Mouse (Mus musculus) Patski (cell line): ENCODE measurements around the gene Lrriq1. TPM values are rescaled to one million over a fixed set of nuclear protein-coding genes. Genes with fewer than 3 reads are reported as not detected.
A peak's percentile ranks its signal among the peaks of the same experiment; 100 is the strongest.

Experiments
- ATAC-seq: fragments of 100-300 bp; one replicate; pipeline ENCODE4 v1.8.0; 2021
- CTCF ChIA-PET: fragments of 350-600 bp; sonication (Branson Sonifier 250); formaldehyde crosslinking; loops from one replicate; lab custom pipeline; 2022; ENCODE audit warnings: inconsistent platforms; lab: Charles Lee
- POLR2A ChIA-PET: fragments of 350-600 bp; sonication (Branson Sonifier 250); formaldehyde crosslinking; loops from one replicate; lab custom pipeline; 2022; ENCODE audit warnings: antibody characterized with exemption, inconsistent platforms; lab: Charles Lee
- DNase-seq: peaks from one replicate; pipeline ENCODE4 v3.0.0-alpha.2; 2011; ENCODE audit warnings: low read depth, low spot score
- H3K27me3 ChIP-seq: fragments of 371-371 bp; one replicate; pipeline ENCODE4 v1.5.1; 2021
- CTCF ChIP-seq: fragments of 100-300 bp; IDR thresholded peaks from one replicate; pipeline ENCODE4 v1.5.1; 2021
- in situ Hi-C: fragments of 300-500 bp; cut with MboI; formaldehyde crosslinking; loops from 3 replicates; pipeline ENCODE4 v1.11.1; 2018; ENCODE audit warnings: low pct_unique_long_range_greater_than_20kb, mixed read lengths
- polyA plus RNA-seq: library from polyadenylated mRNA; unstranded; gene quantifications from one replicate; pipeline ENCODE4 v1.2.3, GENCODE M21; 2021

Lrriq1 gene
- 1.8 TPM for polyA plus RNA-seq

DNA sequence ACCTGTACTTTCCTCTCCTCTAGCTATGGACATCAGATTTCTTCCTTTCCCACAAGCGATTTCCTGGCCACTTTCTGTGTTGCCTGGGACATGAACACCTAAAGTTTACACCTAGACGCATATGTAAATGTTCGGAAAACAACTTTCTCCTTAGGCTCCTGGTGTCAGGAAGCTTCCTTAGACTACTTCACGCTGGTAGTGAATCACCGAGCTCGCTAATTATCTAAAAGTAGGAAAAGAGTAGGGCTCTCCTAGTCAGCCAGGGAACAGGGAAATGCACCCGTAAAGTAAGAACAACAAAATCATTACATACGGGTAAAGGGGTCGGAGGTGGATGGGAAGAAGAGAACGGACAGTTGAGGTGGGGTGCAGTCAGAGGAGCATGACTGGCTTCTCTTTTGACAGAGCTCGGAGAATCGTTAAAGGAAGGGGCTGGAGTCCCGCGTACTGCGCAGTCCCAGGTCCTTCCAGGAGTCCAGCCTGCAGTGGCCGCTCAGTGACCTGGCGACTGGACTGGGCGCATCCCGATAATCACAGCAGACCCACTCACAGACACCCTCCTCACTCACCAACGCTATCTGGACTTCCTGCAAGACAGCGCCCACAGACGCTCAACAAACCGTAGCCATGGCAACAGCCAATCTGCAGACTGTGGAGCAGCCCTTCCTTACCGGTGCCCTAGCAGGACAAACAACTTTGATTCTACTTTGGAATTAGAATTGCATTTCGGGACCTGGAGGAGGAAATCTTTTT lies at the start of gene Lrriq1:
Gene Lrriq1, minus strand, starts transcription at position 616 of the 753 bp plus-strand sequence.
- peak; percentile 31 for DNase-seq
- in situ Hi-C loops = no loop called here
- no peak for TF ChIP-seq CTCF
- POLR2A ChIA-PET = no interaction called here
- CTCF ChIA-PET = no interaction called here
- H3K27me3 ChIP-seq = no peaks in the 10 kb centered on the region
- ATAC-seq = peak; percentile 95

DNA sequence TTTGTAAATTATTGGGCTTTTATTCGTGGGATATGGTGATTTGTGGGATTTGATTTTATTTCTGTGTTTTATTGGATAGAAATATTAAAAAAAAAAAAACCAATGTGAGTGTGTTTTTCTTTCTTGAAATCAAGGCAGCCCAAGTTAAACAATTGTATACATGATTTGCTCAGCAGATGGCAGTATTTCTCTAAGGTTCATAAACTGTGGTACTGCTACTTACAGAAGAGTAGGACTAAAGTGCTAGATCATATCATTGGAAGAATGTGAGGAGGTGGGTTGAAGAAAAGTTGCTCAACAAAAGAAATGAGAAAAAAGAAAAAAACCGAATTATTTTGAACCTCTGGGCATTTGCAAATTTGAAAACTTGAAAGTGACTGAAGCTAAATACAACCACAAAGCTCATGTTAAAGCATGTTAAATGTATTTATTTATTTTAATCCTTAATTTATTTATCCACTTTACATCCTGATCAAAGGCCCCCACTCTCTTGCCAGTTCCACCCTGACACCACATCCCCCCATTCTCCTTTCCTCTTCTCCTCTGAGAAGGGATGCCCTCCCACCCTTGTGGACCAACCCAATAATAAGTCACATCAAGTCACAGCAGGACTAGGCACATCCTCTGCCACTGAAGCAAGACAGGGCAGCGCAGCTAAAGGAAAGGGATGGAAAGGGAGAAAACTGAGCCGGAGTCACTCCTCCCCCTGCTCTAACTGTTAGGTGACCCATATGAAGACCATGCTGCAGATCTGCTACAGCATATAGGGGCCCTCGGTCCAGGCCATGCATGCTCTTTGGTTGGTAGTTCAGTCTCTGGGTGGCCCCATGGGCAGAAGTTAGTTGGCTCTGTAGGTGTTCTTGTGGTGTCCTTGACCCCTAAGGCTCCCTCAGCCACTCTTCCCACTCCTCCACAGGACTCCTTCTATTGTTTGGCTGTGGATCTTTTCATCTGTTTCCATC lies 18.0 kb upstream of the Lrriq1 start:
- TF ChIP-seq CTCF = peak; percentile 22
- DNase-seq (no peak), ATAC-seq (no peak)
- in situ Hi-C loops = loop anchor here (5.0 kb wide), 1 partner anchor 148 kb away; no protein-coding TSS in a partner anchor
- POLR2A ChIA-PET = no interaction called here
- CTCF ChIA-PET = interaction anchor here (0.9 kb wide), 1 partner anchor 25 kb away, joined by 3 read pairs; no protein-coding TSS in a partner anchor
- no peaks in the 10 kb centered on the region for H3K27me3 ChIP-seq

DNA sequence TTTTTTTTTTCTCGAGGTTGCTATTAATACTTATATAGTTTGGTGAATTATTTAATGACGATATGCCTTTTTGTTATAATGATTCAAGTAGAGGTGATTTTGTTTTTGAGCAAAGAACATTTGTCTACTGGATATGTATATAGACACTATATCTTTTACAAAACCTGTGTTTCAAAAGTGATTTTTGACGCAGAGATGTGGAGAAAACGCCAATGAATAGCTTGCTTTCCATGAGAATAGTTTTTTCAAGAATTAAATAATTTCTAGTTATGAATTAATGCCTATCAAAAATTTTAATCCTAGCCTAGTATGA lies 294 bp upstream of the Lrriq1 start:
- no peak for DNase-seq
- CTCF ChIA-PET = no interaction called here

DNA sequence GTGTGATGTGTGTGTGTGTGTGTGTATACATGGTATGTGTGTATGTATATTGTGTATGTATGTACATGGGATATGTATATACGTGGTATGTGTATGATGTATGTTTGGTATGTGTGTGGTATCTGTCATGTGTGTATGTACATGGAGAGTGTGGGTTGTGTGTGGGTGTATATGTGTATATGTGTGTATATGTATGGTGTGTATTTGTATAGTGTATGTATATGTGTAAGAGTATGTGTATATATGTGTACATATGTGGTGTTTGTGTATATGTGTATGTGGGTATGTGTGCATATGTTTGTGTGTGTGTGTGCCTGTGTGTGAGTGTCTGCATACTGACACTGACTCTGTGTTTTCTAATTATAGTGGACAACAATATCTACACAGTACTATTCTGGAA lies 9.5 kb downstream of the Lrriq1 start:
- POLR2A ChIA-PET = no interaction called here
- TF ChIP-seq CTCF = no peak
- H3K27me3 ChIP-seq = peaks cover 4% of the 10 kb centered on the region

More for the DNA sequence above, 294 bp upstream of the Lrriq1 start:
- ATAC-seq = no peak
- POLR2A ChIA-PET = no interaction called here
- no peak for TF ChIP-seq CTCF
- in situ Hi-C loops = no loop called here
- no peaks in the 10 kb centered on the region for H3K27me3 ChIP-seq

DNA sequence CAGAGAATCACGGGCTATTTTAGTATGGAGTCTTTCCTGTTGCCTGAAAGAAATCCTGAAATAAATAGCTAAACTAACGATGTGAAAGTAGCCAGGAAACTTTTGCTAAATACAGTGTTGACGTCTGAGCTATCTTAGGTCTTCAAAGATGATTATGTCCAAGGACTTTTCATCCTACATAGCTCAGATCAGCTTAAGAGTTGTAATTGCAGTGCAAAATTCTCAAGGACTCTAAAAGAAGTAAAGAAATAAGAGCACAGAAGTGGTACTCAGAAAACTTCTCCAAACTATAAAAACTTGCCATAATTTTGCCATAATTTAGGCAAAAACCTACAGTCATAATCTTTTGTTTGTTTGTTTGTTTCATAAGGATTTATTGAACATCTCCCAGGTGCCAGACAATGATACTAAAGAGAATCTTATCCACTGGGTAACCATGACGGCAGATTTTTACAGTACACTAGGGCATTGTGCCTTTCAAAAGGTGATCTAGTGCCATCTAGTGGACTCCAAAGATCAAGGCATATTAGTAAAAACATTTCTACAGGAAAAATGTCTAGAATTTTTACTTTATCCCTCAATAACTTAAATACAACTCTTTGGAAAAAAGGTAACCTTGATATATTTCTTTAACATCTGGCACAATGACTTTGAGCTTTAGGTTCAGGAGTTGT lies 41.3 kb downstream of the Lrriq1 start:
- TF ChIP-seq CTCF = peak; percentile 44
- in situ Hi-C loops = loop anchor here (10.0 to 25.0 kb wide), 2 partner anchors 320 to 732 kb away; no protein-coding TSS in a partner anchor
- ATAC-seq (no peak), DNase-seq (no peak)
- H3K27me3 ChIP-seq = no peaks in the 10 kb centered on the region
- ChIA-PET CTCF (interaction anchor here (1.5 kb wide), 1 partner anchor 27 kb away, joined by 5 read pairs; no protein-coding TSS in a partner anchor), POLR2A (no interaction called here)

More for the DNA sequence above, 9.5 kb downstream of the Lrriq1 start:
- ATAC-seq (no peak), DNase-seq (no peak)
- in situ Hi-C loops = no loop called here
- CTCF ChIA-PET = no interaction called here

DNA sequence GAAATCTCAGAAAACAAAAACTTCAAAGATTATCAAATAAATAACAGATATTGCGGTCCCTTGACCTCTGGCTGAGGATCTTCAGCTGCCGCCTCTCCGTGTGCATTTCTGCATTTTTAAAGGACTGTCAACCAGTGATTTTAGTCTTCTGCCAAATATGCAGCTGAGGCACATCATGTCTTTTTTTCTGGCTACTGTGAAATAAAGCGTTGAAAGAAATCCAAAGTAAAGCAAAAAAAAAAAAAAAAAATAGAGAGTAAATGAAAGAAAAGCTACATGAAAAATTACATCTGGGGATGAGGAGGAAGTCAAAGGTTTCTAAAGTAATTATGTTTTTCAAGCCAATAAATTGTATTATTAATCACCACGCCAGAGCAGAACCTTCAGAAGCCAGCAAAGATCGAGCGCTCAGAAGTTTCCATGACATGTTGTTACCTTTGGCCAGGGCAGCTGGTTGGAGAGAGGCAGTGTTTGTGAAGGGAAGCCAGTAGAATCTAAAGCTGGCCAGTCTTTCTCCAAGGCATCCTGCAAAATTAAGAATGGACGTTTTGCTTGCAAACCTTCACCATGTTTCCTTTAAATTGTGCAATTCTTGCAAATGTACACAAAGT lies 90.2 kb downstream of the Lrriq1 start:
- ATAC-seq = no peak
- POLR2A ChIA-PET = interaction anchor here (0.7 kb wide), 1 partner anchor 807 kb away, joined by 7 read pairs; no protein-coding TSS in a partner anchor

DNA sequence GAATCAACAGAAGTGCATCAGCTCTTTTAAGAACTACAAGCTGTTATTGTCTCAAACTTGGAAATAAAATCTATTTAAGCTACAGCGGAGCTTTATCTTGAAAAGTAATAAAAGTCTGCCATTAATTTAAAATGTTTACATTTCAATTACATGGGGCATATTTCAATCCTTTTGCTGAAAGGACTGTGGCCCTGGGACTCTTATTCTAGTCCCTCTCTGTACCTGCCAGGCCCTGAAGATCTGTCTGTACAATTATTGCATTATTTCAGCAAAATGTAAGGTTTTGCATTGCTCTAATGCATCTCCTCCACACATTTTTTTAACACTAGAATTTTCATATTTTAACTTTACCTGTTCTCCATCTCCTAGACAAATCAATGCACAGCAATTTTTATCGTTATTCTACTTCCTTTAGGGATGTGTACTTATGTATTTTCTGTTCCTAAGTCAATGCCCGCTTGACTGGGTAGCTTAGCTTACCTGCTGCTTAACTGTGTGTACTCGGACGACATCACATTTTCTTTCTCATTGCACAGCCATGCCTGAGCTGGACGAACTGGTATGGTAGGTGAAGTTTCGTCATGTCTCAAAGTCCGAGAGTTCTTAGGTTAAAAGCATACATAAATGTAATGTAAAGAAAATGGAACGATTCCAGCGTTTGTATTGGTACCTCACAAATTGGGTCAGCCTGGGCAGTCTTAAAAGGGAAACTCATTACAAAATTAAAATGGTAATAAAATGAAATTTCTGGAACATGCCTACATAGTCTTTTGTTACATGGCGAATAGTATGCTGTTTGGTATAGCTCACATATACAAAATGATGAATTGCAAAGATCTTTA lies 91.0 kb downstream of the Lrriq1 start:
- H3K27me3 ChIP-seq = peaks cover 7% of the 10 kb centered on the region
- no peak for TF ChIP-seq CTCF
- CTCF ChIA-PET = no interaction called here
- in situ Hi-C loops = loop anchor here (5.0 kb wide), 1 partner anchor 268 kb away; no protein-coding TSS in a partner anchor
- POLR2A ChIA-PET = interaction anchor here (0.7 kb wide), 1 partner anchor 806 kb away, joined by 7 read pairs; no protein-coding TSS in a partner anchor
- no peak for DNase-seq
- ATAC-seq = no peak

More for the DNA sequence above, 90.2 kb downstream of the Lrriq1 start:
- H3K27me3 ChIP-seq = peaks cover 7% of the 10 kb centered on the region
- TF ChIP-seq CTCF = no peak
- CTCF ChIA-PET = no interaction called here
- in situ Hi-C loops = no loop called here
- DNase-seq = no peak

DNA sequence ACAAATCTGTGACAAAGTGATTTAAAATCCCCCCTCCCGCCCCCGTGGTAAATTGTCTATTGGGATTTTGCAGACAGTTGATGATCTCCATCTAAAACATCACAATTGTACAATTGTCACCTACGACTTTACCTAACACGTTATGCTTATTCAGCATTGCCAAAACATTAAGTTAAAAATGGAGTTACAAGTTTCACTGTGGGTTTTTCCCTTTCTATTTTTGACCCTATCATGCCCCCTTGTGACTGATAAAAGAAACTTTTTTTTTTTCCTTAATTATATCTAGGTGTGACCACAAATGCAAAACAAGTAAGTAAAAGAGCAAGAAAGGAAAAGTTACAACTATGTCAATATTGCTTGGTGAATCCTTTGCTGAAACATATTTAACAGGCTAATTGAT lies 93.6 kb downstream of the Lrriq1 start:
- TF ChIP-seq CTCF = no peak
- H3K27me3 ChIP-seq = peaks cover 7% of the 10 kb centered on the region
- CTCF ChIA-PET = interaction anchor here (1.3 kb wide), 1 partner anchor 11 kb away, joined by 3 read pairs; no protein-coding TSS in a partner anchor
- ATAC-seq (no peak), DNase-seq (no peak)
- POLR2A ChIA-PET = no interaction called here
- in situ Hi-C loops = loop anchor here (5.0 kb wide), 1 partner anchor 265 kb away; no protein-coding TSS in a partner anchor

DNA sequence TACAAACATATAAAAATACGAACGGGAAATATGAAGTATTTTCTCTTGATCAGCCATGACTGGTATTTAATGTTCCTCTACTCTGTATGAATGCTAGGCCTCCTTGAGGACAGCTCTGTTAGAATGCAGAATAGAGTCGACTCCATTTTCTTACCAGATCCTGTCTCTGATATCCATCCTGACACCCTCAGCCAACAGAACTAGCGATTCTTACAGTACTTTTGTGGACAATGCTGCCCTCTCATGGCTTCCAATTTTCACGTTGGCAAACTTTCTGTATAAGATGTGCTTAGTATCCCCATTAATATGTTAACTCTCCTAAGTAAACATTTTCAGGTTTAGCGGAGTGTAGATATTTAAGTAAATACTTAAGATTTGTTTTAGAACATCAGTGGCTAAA lies 94.6 kb downstream of the Lrriq1 start:
- in situ Hi-C loops = loop anchor here (5.0 kb wide), 1 partner anchor 264 kb away; no protein-coding TSS in a partner anchor
- H3K27me3 ChIP-seq = peaks cover 7% of the 10 kb centered on the region
- DNase-seq (no peak), ATAC-seq (no peak)
- CTCF ChIA-PET = interaction anchor here (1.1 kb wide), 1 partner anchor 26 kb away, joined by 3 read pairs; no protein-coding TSS in a partner anchor
- POLR2A ChIA-PET = no interaction called here
- peak; percentile 12 for TF ChIP-seq CTCF
